Mouse (Mus musculus): ENCODE measurements around the gene Elf2.

- no peak for TF ChIP-seq POLR2A (IDR thresholded peaks at IDR 0.05; ENCODE audit: insufficient read length, low read depth)
- no peak for TF ChIP-seq POLR2AphosphoS2 (IDR thresholded peaks at IDR 0.05; ENCODE audit: insufficient read length, low read depth)
- no peak for TF ChIP-seq USF1 (IDR thresholded peaks at IDR 0.05; ENCODE audit: low read depth)
- TF ChIP-seq E2F4 (IDR thresholded peaks at IDR 0.05; ENCODE audit: insufficient read depth), result no peak
- no peak for TF ChIP-seq TCF3 (IDR thresholded peaks at IDR 0.05; ENCODE audit: insufficient read length, low read depth)
- TF ChIP-seq TCF12 (IDR thresholded peaks at IDR 0.05; ENCODE audit: insufficient read depth, poor library complexity, severe bottlenecking), result no peak
These were observed 77.5 kb downstream of the Elf2 start for GRCm38 (mm10) chr3:51262942-51263341.
